Mouse (Mus musculus): ENCODE measurements at regions not wholly inside any gene's neighbourhood (a gene's known extent, or its start where the extent isn't known, plus 50 kb on each side); places are given as distances from the start of the nearest gene placed in this dataset.

DNA sequence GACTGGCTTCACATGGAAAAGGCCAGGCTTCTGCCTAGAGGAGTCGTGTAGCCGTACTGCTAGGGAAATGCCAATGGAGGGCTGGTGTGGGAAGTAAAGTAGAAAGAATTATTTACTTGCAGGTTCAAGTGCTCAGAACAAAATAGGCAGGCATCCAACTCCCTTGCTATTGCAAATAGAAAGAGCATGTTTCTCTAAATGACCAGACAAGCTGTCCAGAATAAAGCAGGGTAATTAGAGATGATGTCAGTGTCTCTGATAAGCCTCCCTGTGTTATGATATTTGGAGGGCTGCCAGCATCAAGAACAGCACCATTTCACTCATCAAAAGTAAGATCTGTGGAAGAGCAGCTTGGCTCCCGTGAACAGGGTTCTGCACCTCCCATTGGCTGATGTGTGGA, 192.4 kb downstream of the Usp46 start:
- peak; percentile 13 for DNase-seq (ENCODE audit: low read depth)

- no peak for DNase-seq (ENCODE audit: low read depth)
Measured at GRCm38 (mm10) chr5:73880936-73881335, 187.3 kb downstream of the Usp46 start.

DNA sequence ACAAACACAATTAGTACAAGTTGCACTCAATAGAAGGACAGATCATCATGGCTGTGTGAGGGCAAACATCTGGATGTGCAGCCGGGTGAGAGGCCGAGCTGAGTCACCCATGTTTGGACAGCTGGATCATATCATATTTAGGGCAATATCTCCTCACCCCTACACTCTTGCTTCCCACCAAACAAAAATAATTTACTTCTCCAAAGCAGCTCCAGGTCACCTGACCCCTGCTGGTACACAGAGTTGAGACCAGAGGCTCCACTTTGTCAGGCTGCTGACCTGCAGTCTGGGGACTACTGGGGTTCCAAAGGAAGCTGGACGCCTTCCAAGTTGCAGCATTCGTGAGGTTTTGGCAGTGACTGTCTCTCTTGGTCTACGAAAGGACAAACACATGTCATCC, 186.3 kb downstream of the Usp46 start:
- DNase-seq (ENCODE audit: low read depth) = peak; percentile 67

GRCm38 (mm10) chr5:73884998-73885397, 183.2 kb downstream of the Usp46 start:
- no peak for DNase-seq (ENCODE audit: low read depth)

DNA sequence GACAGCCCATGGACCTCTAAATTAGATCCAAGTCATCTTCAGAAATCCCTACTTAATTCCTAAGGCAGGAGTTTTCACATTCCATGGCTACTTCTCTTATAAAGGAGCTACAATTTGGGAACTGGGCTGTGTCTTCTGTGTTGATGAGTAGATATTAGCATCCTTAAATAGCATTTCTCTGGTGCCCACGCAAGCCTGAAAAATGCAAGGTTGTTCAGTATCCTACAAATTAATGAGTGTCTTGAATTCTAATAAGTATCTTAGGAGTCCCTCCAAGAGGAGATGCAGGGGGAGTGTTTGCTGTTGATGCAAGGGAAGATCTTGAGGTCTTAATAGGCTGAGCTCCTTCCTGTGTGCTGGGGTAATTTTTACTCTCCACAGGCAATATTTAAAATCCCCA, 182.5 kb downstream of the Usp46 start:
- no peak for DNase-seq (ENCODE audit: low read depth)

- DNase-seq (ENCODE audit: low read depth) = no peak
Measured at GRCm38 (mm10) chr5:73887306-73887958, 180.8 kb downstream of the Usp46 start.

GRCm38 (mm10) chr5:73888391-73888790, 179.8 kb downstream of the Usp46 start:
- no peak for DNase-seq (ENCODE audit: low read depth)

DNA sequence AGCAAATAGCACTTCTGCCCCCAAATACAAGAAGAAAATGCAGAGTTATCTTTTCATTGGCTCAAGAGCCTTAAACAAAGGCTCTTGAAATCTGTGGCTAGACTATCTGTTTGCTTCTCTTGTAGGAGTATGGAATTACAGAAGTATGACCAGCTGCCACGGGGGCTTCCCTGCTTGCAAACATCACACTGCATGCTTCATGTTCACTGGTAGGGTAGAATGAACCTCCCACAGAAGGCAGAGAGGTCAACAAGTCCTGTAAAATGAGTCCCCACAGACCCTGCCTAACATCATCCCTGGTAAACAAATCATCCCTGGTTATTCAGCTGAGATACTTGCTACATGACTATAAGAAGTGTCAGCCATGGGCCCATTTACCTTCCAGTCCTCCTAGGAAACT, 178.9 kb downstream of the Usp46 start:
- DNase-seq (ENCODE audit: low read depth) = no peak

DNA sequence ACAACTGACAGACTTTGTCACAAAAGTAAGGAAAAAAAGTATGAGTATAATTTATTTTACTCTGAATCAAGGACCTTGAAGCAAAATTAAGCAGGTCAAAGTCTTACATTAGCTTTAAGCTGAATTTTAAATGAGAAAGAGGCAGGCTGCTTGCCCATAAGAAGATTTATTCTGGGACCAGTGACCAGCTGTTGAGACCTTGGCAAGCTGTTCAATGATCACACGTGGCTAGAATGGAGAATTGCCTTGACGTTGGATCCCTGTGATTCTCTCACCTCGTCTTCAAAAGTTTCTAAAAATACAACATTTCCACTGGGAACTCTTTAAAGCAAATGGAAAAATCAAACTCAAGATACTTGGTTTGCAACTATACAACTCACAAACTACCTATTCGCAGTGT, 177.3 kb downstream of the Usp46 start:
- DNase-seq (ENCODE audit: low read depth) = no peak

DNA sequence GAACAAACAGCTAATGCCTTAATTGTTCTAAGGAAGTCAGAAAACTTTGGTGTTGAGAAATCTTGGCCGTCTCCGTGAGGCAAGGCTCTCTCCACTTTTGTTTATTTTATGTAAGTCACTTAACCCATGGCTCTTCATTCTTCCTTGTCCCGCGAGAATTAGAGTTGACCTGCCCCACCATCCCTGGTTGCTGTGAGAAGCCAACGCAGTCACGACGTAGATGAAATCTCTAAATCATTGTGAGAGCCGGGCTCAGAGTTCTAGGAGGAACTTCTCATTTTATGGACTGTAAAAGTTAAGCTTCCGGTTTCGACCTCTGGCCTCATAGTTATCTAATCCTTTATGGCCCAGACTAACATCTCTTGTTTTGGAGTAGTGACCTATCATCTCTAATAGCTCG, 176.6 kb downstream of the Usp46 start:
- no peak for DNase-seq (ENCODE audit: low read depth)

- DNase-seq (ENCODE audit: low read depth) = no peak
Measured at GRCm38 (mm10) chr5:73892440-73893225, 175.6 kb downstream of the Usp46 start.

GRCm38 (mm10) chr5:73895186-73895585, 173.0 kb downstream of the Usp46 start:
- DNase-seq (ENCODE audit: low read depth) = no peak

DNA sequence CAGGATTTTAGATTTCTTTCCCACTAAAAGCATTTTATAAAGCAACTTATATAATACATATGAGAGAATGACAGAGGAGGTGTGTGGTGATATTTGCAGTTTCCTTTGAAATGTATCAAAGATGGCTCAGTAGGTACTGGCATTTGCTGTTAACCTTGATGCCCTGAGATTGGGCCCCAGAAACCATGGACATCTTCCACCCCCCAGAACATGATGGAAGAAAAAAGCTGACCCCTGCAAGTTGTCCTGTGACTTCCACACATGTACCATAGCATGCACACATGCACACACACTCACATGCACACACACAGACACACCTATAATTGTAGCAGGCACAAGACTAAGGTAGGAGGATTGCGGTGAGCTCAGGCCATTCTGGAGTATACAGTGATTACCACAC, 171.4 kb downstream of the Usp46 start:
- DNase-seq (ENCODE audit: low read depth) = no peak

GRCm38 (mm10) chr5:73901651-73902050, 166.6 kb downstream of the Usp46 start:
- no peak for DNase-seq (ENCODE audit: low read depth)

GRCm38 (mm10) chr5:73902470-73903218, 165.6 kb downstream of the Usp46 start:
- no peak for DNase-seq (ENCODE audit: low read depth)

- DNase-seq (ENCODE audit: low read depth) = no peak
Measured at GRCm38 (mm10) chr5:73903219-73903570, 165.0 kb downstream of the Usp46 start.

- no peak for DNase-seq (ENCODE audit: low read depth)
Measured at GRCm38 (mm10) chr5:73904146-73904811, 164.0 kb downstream of the Usp46 start.

- DNase-seq (ENCODE audit: low read depth) = no peak
Measured at GRCm38 (mm10) chr5:73912149-73912548, 156.1 kb downstream of the Usp46 start.

DNA sequence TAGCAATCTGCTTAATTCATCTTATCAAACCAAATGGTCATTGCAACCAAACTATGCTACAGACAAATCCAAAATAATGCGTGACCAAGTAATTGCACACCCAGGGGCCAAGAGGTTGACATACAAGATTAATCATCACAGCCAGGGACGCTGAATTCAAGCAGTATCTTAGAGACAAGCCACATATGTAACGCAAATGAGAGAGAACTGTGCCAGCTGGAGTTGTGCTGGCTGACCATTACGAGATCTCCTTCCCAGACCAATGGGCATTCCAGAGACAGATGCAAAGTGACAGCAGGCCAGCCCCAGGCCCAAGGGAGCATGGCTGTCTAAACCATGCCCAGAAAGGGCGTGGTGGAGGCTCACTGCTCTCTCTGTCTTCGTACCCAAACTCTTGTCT, 155.1 kb downstream of the Usp46 start:
- no peak for DNase-seq (ENCODE audit: low read depth)

DNA sequence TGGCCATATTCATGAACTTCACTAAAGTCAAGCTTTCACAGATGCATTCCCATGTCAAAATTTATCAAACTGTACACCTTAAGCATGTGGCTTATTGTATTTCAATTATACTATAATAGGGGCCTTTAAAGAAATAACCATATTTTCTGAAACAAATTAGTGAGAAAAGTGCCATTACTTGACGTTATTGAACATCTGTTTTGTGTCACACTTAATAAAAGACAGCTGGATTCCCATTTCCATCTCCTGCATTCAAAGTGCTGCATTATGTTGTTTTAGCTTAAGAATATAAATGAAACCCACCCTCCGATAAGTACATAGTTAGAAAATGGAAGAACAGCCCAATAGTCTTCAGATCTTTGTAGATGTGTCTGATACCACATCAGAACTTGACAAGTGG, 150.2 kb downstream of the Usp46 start:
- no peak for DNase-seq (ENCODE audit: low read depth)

DNA sequence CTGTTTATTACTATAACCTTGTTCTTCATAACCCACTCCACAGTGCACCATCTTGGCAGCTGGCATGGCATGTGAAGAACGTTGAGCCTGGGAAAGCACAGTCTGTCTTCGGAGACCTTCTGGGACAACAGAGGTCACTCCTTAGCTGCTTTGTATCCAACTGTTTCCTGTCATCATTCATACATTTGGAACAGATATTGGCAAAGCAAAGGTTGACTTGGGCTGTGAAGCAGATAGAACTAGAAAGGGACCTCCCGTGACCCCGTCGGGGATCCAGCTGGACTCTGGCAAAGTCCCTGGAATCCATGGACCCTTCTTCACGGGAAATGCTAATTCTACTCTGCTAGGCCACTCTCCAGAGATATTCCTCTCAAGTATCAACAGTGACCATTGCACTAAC, 148.3 kb downstream of the Usp46 start:
- no peak for DNase-seq (ENCODE audit: low read depth)

DNA sequence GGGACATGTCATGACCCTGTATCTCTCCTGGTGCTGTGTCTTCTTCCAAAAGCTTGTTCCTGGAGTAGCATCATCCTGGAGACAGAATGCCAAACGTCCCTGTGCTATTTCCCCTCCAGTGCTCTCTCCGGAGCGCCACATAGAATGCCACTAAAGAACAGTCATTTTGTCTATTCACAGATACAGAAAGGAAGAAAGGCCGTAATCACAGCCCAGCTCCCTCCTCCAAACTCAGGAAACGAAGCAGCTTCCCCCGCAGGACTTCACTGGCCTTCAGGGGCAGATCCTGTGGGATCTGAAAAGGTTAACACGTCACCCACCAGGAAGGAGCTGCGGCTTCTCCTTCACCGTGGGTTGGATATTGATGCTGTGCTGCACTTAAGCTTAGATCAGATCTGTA, 140.7 kb downstream of the Usp46 start:
- no peak for DNase-seq (ENCODE audit: low read depth)

DNA sequence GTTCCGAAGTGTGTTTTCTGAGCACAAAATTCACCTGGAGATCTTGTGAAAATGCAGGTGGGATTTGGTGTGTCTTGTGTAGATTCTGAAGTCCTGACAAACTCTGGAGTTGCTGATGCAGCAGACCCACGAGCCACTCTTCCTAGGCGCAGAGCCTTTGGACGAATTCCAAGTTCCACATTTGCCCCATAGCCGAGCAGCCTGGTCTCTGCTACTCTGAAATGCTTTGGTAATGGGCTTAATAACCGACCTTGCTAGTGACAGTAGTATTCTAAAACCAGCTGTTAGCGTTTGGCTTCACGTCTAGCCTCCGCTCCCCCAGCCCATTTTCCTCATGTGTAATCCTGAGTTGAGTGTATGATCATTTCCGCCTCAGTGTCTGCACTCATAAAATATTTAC, 139.5 kb downstream of the Usp46 start:
- no peak for DNase-seq (ENCODE audit: low read depth)

All from NIH3T3 (cell line).